Mouse (Mus musculus) lung, adult 2 months (tissue): ENCODE data around the gene Ankrd2.

Source experiments
- CTCF ChIP-seq: fragments of 200-500 bp; IDR thresholded peaks from 2 replicates; pipeline ENCODE4 v1.5.1; 2011; ENCODE audit warnings: mild to moderate bottlenecking, low read length, control low read depth; ENCODE audit not compliant: insufficient read depth
- POLR2A ChIP-seq: fragments of 200-500 bp; IDR thresholded peaks from 2 replicates; pipeline ENCODE4 v1.6.1; 2011; ENCODE audit warnings: low read depth, mild to moderate bottlenecking, control low read depth, low read length, borderline replicate concordance; ENCODE audit errors: extremely low read depth

DNA sequence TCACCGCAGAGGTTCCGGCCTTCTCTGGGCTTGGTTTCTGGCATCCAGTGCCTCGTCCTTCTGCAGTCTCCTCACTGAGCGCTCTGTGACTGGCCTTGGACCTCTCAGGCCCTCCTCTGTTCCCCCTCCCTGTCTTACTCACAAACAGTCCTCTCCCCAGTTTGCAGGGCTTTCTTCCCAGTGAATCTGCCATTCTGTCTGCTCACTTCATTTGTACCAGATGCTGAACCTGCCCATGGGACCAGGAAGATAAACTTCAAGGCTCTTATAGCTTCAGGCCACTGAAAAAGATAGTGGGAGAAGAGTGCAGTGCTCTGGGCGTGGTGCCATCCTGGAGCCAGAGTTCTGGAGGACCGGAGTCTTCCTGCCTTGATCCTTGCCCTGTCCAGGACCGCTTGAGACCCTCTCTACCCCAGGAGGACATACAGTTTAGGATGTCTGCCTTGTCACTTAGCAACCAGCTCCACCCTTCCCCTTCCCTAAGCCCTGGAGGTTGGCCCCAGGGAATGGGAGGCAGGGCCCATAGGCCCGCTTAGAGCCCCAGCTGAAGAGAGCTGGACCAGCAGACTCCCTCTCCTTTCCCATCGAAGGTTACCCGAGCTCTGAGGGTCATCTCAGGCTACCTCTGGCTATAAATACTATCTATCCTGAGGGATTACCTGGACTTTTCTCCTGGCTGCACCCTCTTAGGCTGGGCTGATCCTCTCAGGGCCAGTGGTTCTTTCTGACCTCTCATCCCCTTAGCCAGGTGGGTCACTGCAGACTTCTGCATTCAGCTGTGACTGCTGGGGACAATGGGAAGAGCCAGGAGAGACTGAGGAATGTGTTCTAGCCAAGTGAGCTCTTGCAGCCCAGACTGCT is 13.9 kb upstream of the Ankrd2 start:
- TF ChIP-seq POLR2A = no peak
- TF ChIP-seq CTCF = no peak
